9 mouse cellular contexts compared by ENCODE assay signal in genomic region chrX:6654024-6654423, GRCm38 (mm10).
DNase-seq lines count a peak whose midpoint lies in the region.
"Had no signal": no experiment of that assay in that cellular context is flagged by ENCODE, and none has a peak within 500 bp of the region (broad histone marks: within the 10 kb centered on the region; RNA-seq: fewer than 3 reads in every experiment).

No protein-coding gene starts in this region.

- 3% methylated on average over 2 of the region's 2 CpGs for whole genome bisulfite sequencing in embryonic facial prominence, embryonic 10.5 days
- 7% methylated on average over 2 of the region's 2 CpGs for WGBS in midbrain, embryonic 10.5 days

- intact Hi-C loops in heart, postnatal 10 days (cut with DNase I) = no loop called here
- intact Hi-C loops in heart, postnatal 25 days (cut with DNase I) = loop anchor here (10.0 kb wide), 3 partner anchors 129 to 501 kb away; no protein-coding TSS in a partner anchor

- DNase-seq in heart, postnatal 10 days = peak; percentile 5 to 32
- no peak for DNase-seq in heart, postnatal 25 days (ENCODE audit: low spot score)
- DNase-seq in urinary bladder, postnatal 14 days (ENCODE audit: low spot score) = peak; percentile 9
- no peak for DNase-seq in urinary bladder, postnatal 36 days (ENCODE audit: low spot score in 2 of 2)
- peak; percentile 10 for DNase-seq in embryonic facial prominence, embryonic 10.5 days (ENCODE audit: low spot score)
- peak; percentile 10 for DNase-seq in splenic B cell, adult 2 months (ENCODE audit: low read depth, low spot score)
- DNase-seq in frontal cortex, postnatal 14 days (ENCODE audit: low spot score in 2 of 2) = no peak
- no peak for DNase-seq in midbrain, embryonic 10.5 days (ENCODE audit: low spot score)

- no peaks in the 10 kb centered on the region for H3K36me3 ChIP-seq in embryonic facial prominence, embryonic 10.5 days (replicated peaks)
- no peaks in the 10 kb centered on the region for H3K36me3 ChIP-seq in splenic B cell, adult 2 months (ENCODE audit: control insufficient read depth, insufficient read depth, low read length, poor library complexity, severe bottlenecking)
- H3K36me3 ChIP-seq in midbrain, embryonic 10.5 days = no peaks in the 10 kb centered on the region

- no peaks in the 10 kb centered on the region for H3K4me1 ChIP-seq in embryonic facial prominence, embryonic 10.5 days
- no peaks in the 10 kb centered on the region for H3K4me1 ChIP-seq in midbrain, embryonic 10.5 days
- H3K4me1 ChIP-seq: megakaryocyte, embryonic 14.5 days had no signal

- no peaks in the 10 kb centered on the region for H3K27me3 ChIP-seq in embryonic facial prominence, embryonic 10.5 days (replicated peaks; ENCODE audit: low read depth, poor library complexity, severe bottlenecking)
- H3K27me3 ChIP-seq in splenic B cell, adult 2 months (ENCODE audit: control insufficient read depth, insufficient read depth, low read length, poor library complexity, severe bottlenecking) = no peaks in the 10 kb centered on the region
- H3K27me3 ChIP-seq in midbrain, embryonic 10.5 days (ENCODE audit: low read depth, poor library complexity, severe bottlenecking) = no peaks in the 10 kb centered on the region
- H3K27me3 ChIP-seq: megakaryocyte, embryonic 14.5 days had no signal

- no peaks in the 10 kb centered on the region for H3K9me3 ChIP-seq in embryonic facial prominence, embryonic 10.5 days
- no peaks in the 10 kb centered on the region for H3K9me3 ChIP-seq in midbrain, embryonic 10.5 days (replicated peaks)
- H3K9me3 ChIP-seq: megakaryocyte, embryonic 14.5 days had no signal

- H3K4me3 ChIP-seq in embryonic facial prominence, embryonic 10.5 days = no peak overlapping the region
- no peak overlapping the region for H3K4me3 ChIP-seq in midbrain, embryonic 10.5 days
- H3K4me3 ChIP-seq: megakaryocyte, embryonic 14.5 days had no signal

- H3K27ac ChIP-seq in embryonic facial prominence, embryonic 10.5 days (replicated peaks) = no peak overlapping the region
- no peak overlapping the region for H3K27ac ChIP-seq in midbrain, embryonic 10.5 days (replicated peaks)

Comparison
In these comparisons a context has a peak if more than half of its experiments do, and no peak if none do; other contexts are left out.
1. DNase-seq: peak in heart, postnatal 10 days (2 of 2), urinary bladder, postnatal 14 days (single experiment), embryonic facial prominence, embryonic 10.5 days (single experiment) and splenic B cell, adult 2 months (single experiment); none in heart, postnatal 25 days (single experiment), urinary bladder, postnatal 36 days (0 of 2), frontal cortex, postnatal 14 days (0 of 2) and midbrain, embryonic 10.5 days (single experiment).